Mouse (Mus musculus) kidney, embryonic 14.5 days (tissue): ENCODE data around the gene Dnajc30. TPM values are rescaled to one million over a fixed set of nuclear protein-coding genes. Genes with fewer than 3 reads are reported as not detected.

ENCODE experiments used
- ATAC-seq: fragments of 200-750 bp; cut with Nextera tagmentation; 2 replicates; pipeline ENCODE4 v1.8.0; 2017; ENCODE audit warnings: moderate number of reproducible peaks, mild to moderate bottlenecking, moderate TSS enrichment, moderate library complexity; ENCODE audit not compliant: low FRiP score, low TSS enrichment
- H3K27ac ChIP-seq: fragments of 300-500 bp; sonication (generic); 2 replicates; pipeline ENCODE4 v1.5.1; 2014; ENCODE audit warnings: low read depth, mild to moderate bottlenecking, low read length, moderate library complexity, mixed read lengths
- H3K27me3 ChIP-seq: fragments of 300-500 bp; sonication (generic); 2 replicates; pipeline ENCODE4 v1.6.1; 2014; ENCODE audit warnings: mild to moderate bottlenecking, low read length; ENCODE audit not compliant: control insufficient read depth, insufficient read depth
- H3K36me3 ChIP-seq: fragments of 300-500 bp; sonication (generic); 2 replicates; pipeline ENCODE4 v1.6.1; 2014; ENCODE audit warnings: low read length, mixed read lengths; ENCODE audit not compliant: control insufficient read depth, insufficient read depth
- H3K4me1 ChIP-seq: fragments of 300-500 bp; sonication (generic); 2 replicates; pipeline ENCODE4 v1.6.1; 2014; ENCODE audit warnings: low read length, mixed read lengths; ENCODE audit not compliant: control insufficient read depth, insufficient read depth
- H3K4me2 ChIP-seq: fragments of 300-500 bp; sonication (generic); replicated peaks from 2 replicates; pipeline ENCODE4 v1.6.1; 2014; ENCODE audit warnings: low read depth, mild to moderate bottlenecking, low read length
- H3K4me3 ChIP-seq: fragments of 300-500 bp; sonication (generic); 2 replicates; pipeline ENCODE4 v1.5.1; 2014; ENCODE audit warnings: mild to moderate bottlenecking, low read length
- H3K9ac ChIP-seq: fragments of 300-500 bp; sonication (generic); 2 replicates; pipeline ENCODE4 v1.6.1; 2014; ENCODE audit warnings: low read depth, mild to moderate bottlenecking, low read length, moderate library complexity
- H3K9me3 ChIP-seq: fragments of 300-500 bp; sonication (generic); 2 replicates; pipeline ENCODE4 v1.6.1; 2016; ENCODE audit warnings: low read length; ENCODE audit not compliant: control insufficient read depth
- WGBS: fragments of 180-500 bp; shearing (Covaris S2); extraction: QIAGEN DNeasy Blood & Tissue Kit; methylation state at CpG from one replicate; pipeline ENCODE4 v1.1.7; 2014; 5-methylcytosine and 5-hydroxymethylcytosine counted together
- polyA plus RNA-seq: library from polyadenylated mRNA; unstranded; fragments of >200 nt; fragmentation: Nextera tagmentation; extraction: Ambion mirVana; gene quantifications from 2 replicates; pipeline ENCODE4 v1.2.1, GENCODE M21; 2014

The Dnajc30 gene
- polyA plus RNA-seq, 1 experiment from 2014 or later: 34.4 TPM

- Histone ChIP-seq H3K27me3 (no peaks in the 10 kb centered on the region), H3K4me2 (no peak overlapping the region), H3K4me3 (no peak overlapping the region), H3K9ac (no peak overlapping the region), H3K4me1 (peaks cover 10% of the 10 kb centered on the region), H3K27ac (no peak overlapping the region), H3K36me3 (peaks cover 6% of the 10 kb centered on the region; the same call in 1 of the 2 replicates), H3K9me3 (no peaks in the 10 kb centered on the region)
- ATAC-seq: no peak
- 92% methylated on average over 5 of the region's 5 CpGs for WGBS
Measured at GRCm38 (mm10) chr5:135032581-135032980, 31.4 kb upstream of the Dnajc30 start.

DNA sequence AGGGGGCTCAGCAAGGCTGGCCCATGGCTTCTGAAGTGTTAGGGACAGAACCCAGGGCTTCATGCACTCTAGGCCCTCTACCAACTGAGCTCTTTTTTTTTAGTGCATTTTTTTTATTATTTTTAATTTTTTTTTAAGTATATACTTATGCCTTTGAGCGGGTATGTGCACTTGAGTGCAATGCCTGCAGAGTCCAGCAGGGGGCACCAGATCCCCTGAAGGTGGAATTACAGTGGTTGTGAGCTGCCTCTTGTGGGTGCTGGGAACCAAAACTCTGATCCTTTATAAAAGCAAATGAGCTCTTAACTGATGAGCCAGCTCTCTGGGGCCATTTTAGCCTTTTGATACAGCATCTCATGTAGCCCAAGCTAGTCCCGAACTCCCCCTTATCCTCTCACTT, 29.4 kb upstream of the Dnajc30 start:
- peaks cover 19% of the 10 kb centered on the region; the same call in 1 of the 2 replicates for H3K36me3 ChIP-seq
- no peak overlapping the region for H3K27ac ChIP-seq
- 100% methylated on average over 2 of the region's 2 CpGs for WGBS
- ATAC-seq: no peak
- no peak overlapping the region for H3K9ac ChIP-seq
- H3K27me3 ChIP-seq: no peaks in the 10 kb centered on the region
- H3K4me2 ChIP-seq: no peak overlapping the region
- H3K4me3 ChIP-seq: no peak overlapping the region
- H3K4me1 ChIP-seq: no peaks in the 10 kb centered on the region
- H3K9me3 ChIP-seq: no peaks in the 10 kb centered on the region

DNA sequence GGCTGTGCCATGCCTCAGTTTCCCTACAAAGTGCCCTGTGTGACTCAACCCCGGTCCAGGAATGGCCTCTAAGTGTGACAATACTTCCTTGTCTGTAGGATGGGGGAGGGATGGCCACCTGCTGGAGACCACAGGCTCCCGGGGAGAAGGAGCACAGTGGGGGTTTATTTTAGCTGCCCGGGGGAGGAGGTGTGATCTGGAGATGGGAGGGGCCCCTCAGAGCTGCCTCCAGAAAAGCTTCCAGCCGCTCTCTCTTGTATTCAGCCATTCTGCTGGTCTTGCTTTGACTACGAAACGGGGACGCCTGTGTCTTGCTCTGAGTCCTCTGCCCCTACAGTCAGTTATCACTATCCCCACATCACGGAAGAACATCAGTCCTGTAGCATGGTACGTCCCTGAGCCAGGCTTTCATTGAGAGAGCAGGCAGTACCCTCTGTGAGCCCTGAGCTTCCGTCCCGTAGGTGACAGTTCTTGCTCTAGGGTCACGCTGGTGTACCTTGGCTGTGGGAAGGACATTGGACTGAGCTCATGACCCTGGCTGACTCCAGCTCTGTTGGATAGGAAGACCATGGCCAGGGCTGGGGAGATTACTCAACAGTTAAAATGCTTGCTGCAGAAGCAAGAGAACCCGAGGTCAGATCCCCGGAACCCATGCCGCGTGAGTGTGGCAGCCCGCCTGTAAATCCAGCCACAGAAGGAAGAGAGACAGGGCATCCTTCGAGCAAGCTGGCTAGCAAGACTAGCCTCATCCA, 28.2 kb upstream of the Dnajc30 start:
- Histone ChIP-seq H3K27ac (no peak overlapping the region), H3K4me1 (no peaks in the 10 kb centered on the region), H3K4me3 (no peak overlapping the region), H3K9me3 (no peaks in the 10 kb centered on the region), H3K27me3 (no peaks in the 10 kb centered on the region), H3K9ac (no peak overlapping the region), H3K4me2 (no peak overlapping the region), H3K36me3 (peaks cover 29% of the 10 kb centered on the region; the same call in 1 of the 2 replicates)
- WGBS: 72% methylated on average over 18 of the region's 18 CpGs
- no peak for ATAC-seq

GRCm38 (mm10) chr5:135037946-135038345, 26.1 kb upstream of the Dnajc30 start:
- H3K27ac ChIP-seq: no peak overlapping the region
- H3K9me3 ChIP-seq: no peaks in the 10 kb centered on the region
- no peak overlapping the region for H3K9ac ChIP-seq
- WGBS: 89% methylated on average over 3 of the region's 3 CpGs
- no peak for ATAC-seq
- H3K36me3 ChIP-seq: peaks cover 31% of the 10 kb centered on the region; the same call in 1 of the 2 replicates
- no peak overlapping the region for H3K4me2 ChIP-seq
- H3K27me3 ChIP-seq: no peaks in the 10 kb centered on the region
- no peak overlapping the region for H3K4me3 ChIP-seq
- no peaks in the 10 kb centered on the region for H3K4me1 ChIP-seq

- ATAC-seq: no peak
- Histone ChIP-seq H3K27me3 (no peaks in the 10 kb centered on the region), H3K9me3 (no peaks in the 10 kb centered on the region), H3K36me3 (peaks cover 31% of the 10 kb centered on the region; the same call in 1 of the 2 replicates), H3K27ac (no peak overlapping the region), H3K4me1 (no peaks in the 10 kb centered on the region), H3K4me3 (no peak overlapping the region), H3K4me2 (no peak overlapping the region), H3K9ac (no peak overlapping the region)
- WGBS: 88% methylated on average over 9 of the region's 9 CpGs
Measured at GRCm38 (mm10) chr5:135039541-135039940, 24.5 kb upstream of the Dnajc30 start.

- H3K9me3 ChIP-seq: no peaks in the 10 kb centered on the region
- ATAC-seq: no peak
- no peak overlapping the region for H3K9ac ChIP-seq
- no peaks in the 10 kb centered on the region for H3K27me3 ChIP-seq
- H3K4me2 ChIP-seq: no peak overlapping the region
- WGBS: 65% methylated on average over 6 of the region's 6 CpGs
- no peak overlapping the region for H3K27ac ChIP-seq
- no peak overlapping the region for H3K4me3 ChIP-seq
- H3K4me1 ChIP-seq: no peaks in the 10 kb centered on the region
- H3K36me3 ChIP-seq: peaks cover 35% of the 10 kb centered on the region; the same call in 1 of the 2 replicates
Measured at GRCm38 (mm10) chr5:135040059-135040458, 23.9 kb upstream of the Dnajc30 start.

- H3K4me1 ChIP-seq: no peaks in the 10 kb centered on the region
- no peak for ATAC-seq
- H3K27me3 ChIP-seq: no peaks in the 10 kb centered on the region
- no peak overlapping the region for H3K4me2 ChIP-seq
- no peak overlapping the region for H3K4me3 ChIP-seq
- WGBS: 67% methylated on average over 11 of the region's 11 CpGs
- no peak overlapping the region for H3K27ac ChIP-seq
- H3K9me3 ChIP-seq: no peaks in the 10 kb centered on the region
- no peak overlapping the region for H3K9ac ChIP-seq
- peaks cover 42% of the 10 kb centered on the region; the same call in 1 of the 2 replicates for H3K36me3 ChIP-seq
Measured at GRCm38 (mm10) chr5:135040777-135041176, 23.2 kb upstream of the Dnajc30 start.

DNA sequence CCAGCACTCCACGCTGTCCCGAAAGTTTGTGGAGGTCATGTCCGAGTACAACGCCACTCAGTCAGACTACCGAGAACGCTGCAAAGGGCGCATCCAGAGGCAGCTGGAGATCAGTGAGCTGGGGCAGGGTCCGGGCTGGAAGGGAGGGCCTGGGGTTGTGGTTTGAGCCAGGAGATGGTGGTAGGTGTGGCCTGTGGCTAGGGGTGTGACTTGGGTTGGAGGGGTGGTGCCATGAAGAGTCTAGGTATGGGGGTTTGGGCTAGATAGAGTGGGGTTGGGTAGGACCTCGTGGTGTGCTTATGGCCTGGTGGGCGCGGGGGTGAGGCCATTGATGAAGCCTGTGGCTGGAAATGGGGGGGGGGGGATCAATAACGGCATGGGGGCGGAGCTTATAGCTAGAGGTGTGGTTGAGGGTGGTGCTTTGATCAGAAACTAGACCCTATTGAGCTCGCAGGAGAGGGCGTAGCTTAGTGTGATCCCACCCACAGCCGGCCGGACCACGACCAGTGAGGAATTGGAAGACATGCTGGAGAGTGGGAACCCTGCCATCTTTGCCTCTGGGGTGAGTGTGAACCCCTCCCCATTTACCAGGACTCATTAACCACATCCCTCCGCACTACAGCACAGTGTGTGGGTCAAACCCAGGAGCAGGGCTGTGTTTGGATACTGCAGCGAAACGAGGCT, 21.8 kb upstream of the Dnajc30 start:
- Histone ChIP-seq H3K4me2 (no peak overlapping the region), H3K4me3 (no peak overlapping the region), H3K27me3 (no peaks in the 10 kb centered on the region), H3K9ac (0 out of 2 replicates have a peak overlapping the region, but pooled peaks have one; percentile 40), H3K9me3 (no peaks in the 10 kb centered on the region), H3K27ac (no peak overlapping the region), H3K36me3 (peaks cover 44% of the 10 kb centered on the region; the same call in 1 of the 2 replicates), H3K4me1 (no peaks in the 10 kb centered on the region)
- WGBS: 42% methylated on average over 21 of the region's 21 CpGs
- 0 out of 2 replicates have a peak, but pooled peaks have one; percentile 41 for ATAC-seq

DNA sequence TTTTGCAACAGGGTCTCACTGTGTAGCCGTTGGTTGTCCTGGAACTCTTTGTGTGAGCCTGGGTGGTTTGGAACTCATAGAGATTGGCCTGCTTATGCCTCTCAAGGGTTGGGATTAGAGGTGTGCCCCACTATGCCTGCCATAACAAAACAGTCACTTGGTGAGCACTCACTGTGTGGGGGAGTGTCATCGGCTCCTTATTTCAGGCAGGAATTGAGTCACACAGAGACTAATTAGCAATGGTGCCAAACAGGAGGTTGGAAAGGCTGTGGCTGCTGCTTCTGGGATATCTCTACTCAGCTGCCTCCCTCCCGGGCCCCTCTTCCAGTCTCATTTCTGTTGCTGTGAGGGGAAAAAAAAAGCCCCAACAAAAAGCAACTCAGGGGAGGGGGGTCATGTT, 19.4 kb upstream of the Dnajc30 start:
- no peaks in the 10 kb centered on the region for H3K9me3 ChIP-seq
- H3K27me3 ChIP-seq: no peaks in the 10 kb centered on the region
- no peak overlapping the region for H3K4me2 ChIP-seq
- H3K27ac ChIP-seq: no peak overlapping the region
- no peak overlapping the region for H3K9ac ChIP-seq
- 87% methylated on average over 3 of the region's 3 CpGs for WGBS
- no peaks in the 10 kb centered on the region for H3K4me1 ChIP-seq
- ATAC-seq: no peak
- no peak overlapping the region for H3K4me3 ChIP-seq
- peaks cover 39% of the 10 kb centered on the region for H3K36me3 ChIP-seq
